Mouse (Mus musculus) liver, embryonic 11.5 days (tissue): ENCODE results near the gene Pcca. TPM values are rescaled to one million over a fixed set of nuclear protein-coding genes. Genes with fewer than 3 reads are reported as not detected.

Experiments
- ATAC-seq: fragments of 200-750 bp; cut with Nextera tagmentation; replicated peaks from 2 replicates; pipeline ENCODE4 v1.8.0; 2017; ENCODE audit warnings: moderate number of reproducible peaks, mild to moderate bottlenecking, moderate TSS enrichment, moderate library complexity; ENCODE audit not compliant: low FRiP score
- DNase-seq: peaks from one replicate; pipeline ENCODE4 v3.0.0-alpha.2; 2017; ENCODE audit warnings: low spot score
- H3K27ac ChIP-seq: fragments of 300-500 bp; sonication (generic); 2 replicates; pipeline ENCODE4 v1.5.1; 2014; ENCODE audit warnings: mild to moderate bottlenecking, low read depth, low read length, control low read depth
- H3K27me3 ChIP-seq: fragments of 300-500 bp; sonication (generic); replicated peaks from 2 replicates; pipeline ENCODE4 v1.6.1; 2014; ENCODE audit warnings: low read length, mixed read lengths; ENCODE audit not compliant: control insufficient read depth, insufficient read depth
- H3K36me3 ChIP-seq: fragments of 300-500 bp; sonication (generic); 2 replicates; pipeline ENCODE4 v1.6.1; 2014; ENCODE audit warnings: mild to moderate bottlenecking, low read length, moderate library complexity, mixed read lengths; ENCODE audit not compliant: control insufficient read depth, insufficient read depth
- H3K4me1 ChIP-seq: fragments of 300-500 bp; sonication (generic); replicated peaks from 2 replicates; pipeline ENCODE4 v1.6.1; 2014; ENCODE audit warnings: low read length, mixed read lengths; ENCODE audit not compliant: control insufficient read depth, insufficient read depth
- H3K4me2 ChIP-seq: fragments of 300-500 bp; sonication (generic); 2 replicates; pipeline ENCODE4 v1.6.1; 2014; ENCODE audit warnings: mild to moderate bottlenecking, control low read depth, moderate library complexity
- H3K4me3 ChIP-seq: fragments of 300-500 bp; sonication (generic); 2 replicates; pipeline ENCODE4 v1.5.1; 2014; ENCODE audit warnings: low read depth, low read length, control low read depth
- H3K9ac ChIP-seq: fragments of 300-500 bp; sonication (generic); 2 replicates; pipeline ENCODE4 v1.6.1; 2014; ENCODE audit warnings: low read depth, low read length, control low read depth
- H3K9me3 ChIP-seq: fragments of 300-500 bp; sonication (generic); 2 replicates; pipeline ENCODE4 v1.6.1; 2016; ENCODE audit warnings: low read length, inconsistent platforms, mixed read lengths; ENCODE audit not compliant: control insufficient read depth
- WGBS: fragments of 180-500 bp; shearing (Covaris S2); extraction: QIAGEN DNeasy Blood & Tissue Kit; methylation state at CpG from one replicate; pipeline ENCODE4 v1.1.7; 2014; 5-methylcytosine and 5-hydroxymethylcytosine counted together
- polyA plus RNA-seq: library from polyadenylated mRNA; unstranded; fragments of >200 nt; fragmentation: Nextera tagmentation; extraction: Ambion mirVana; gene quantifications from 2 replicates; pipeline ENCODE4 v1.2.1, GENCODE M21; 2014

The Pcca gene
- polyA plus RNA-seq, 1 experiment from 2014 or later = 18.1 TPM

- Histone ChIP-seq H3K9ac (no peak overlapping the region), H3K36me3 (no peaks in the 10 kb centered on the region), H3K4me3 (no peak overlapping the region), H3K27ac (no peak overlapping the region), H3K4me1 (no peaks in the 10 kb centered on the region), H3K9me3 (peaks cover 3% of the 10 kb centered on the region; the same call in 1 of the 2 replicates), H3K27me3 (no peaks in the 10 kb centered on the region), H3K4me2 (no peak overlapping the region)
- WGBS = 78% methylated on average over 13 of the region's 13 CpGs
- DNase-seq (no peak), ATAC-seq (no peak)
Measured at GRCm38 (mm10) chr14:122755559-122755958, 221.4 kb downstream of the Pcca start.

- H3K36me3 ChIP-seq = no peaks in the 10 kb centered on the region
- H3K9me3 ChIP-seq = no peaks in the 10 kb centered on the region
- H3K4me1 ChIP-seq = no peaks in the 10 kb centered on the region
- 94% methylated on average over 1 of the region's 1 CpGs for WGBS
- no peak overlapping the region for H3K27ac ChIP-seq
- no peak overlapping the region for H3K4me2 ChIP-seq
- no peak for ATAC-seq
- H3K27me3 ChIP-seq = no peaks in the 10 kb centered on the region
- H3K9ac ChIP-seq = no peak overlapping the region
- H3K4me3 ChIP-seq = no peak overlapping the region
- DNase-seq = no peak
Measured at GRCm38 (mm10) chr14:122756671-122757070, 222.5 kb downstream of the Pcca start.

GRCm38 (mm10) chr14:122759890-122760289 lies 225.8 kb downstream of the Pcca start:
- ATAC-seq (no peak), DNase-seq (no peak)
- Histone ChIP-seq H3K9me3 (no peaks in the 10 kb centered on the region), H3K4me3 (no peak overlapping the region), H3K4me2 (no peak overlapping the region), H3K27me3 (no peaks in the 10 kb centered on the region), H3K9ac (no peak overlapping the region), H3K36me3 (no peaks in the 10 kb centered on the region), H3K4me1 (no peaks in the 10 kb centered on the region), H3K27ac (no peak overlapping the region)
- 66% methylated on average over 3 of the region's 3 CpGs for WGBS

GRCm38 (mm10) chr14:122760803-122761202 lies 226.7 kb downstream of the Pcca start:
- ATAC-seq (no peak), DNase-seq (no peak)
- H3K4me2 ChIP-seq = no peak overlapping the region
- H3K4me1 ChIP-seq = no peaks in the 10 kb centered on the region
- no peak overlapping the region for H3K27ac ChIP-seq
- H3K27me3 ChIP-seq = no peaks in the 10 kb centered on the region
- H3K36me3 ChIP-seq = no peaks in the 10 kb centered on the region
- H3K4me3 ChIP-seq = no peak overlapping the region
- H3K9ac ChIP-seq = no peak overlapping the region
- H3K9me3 ChIP-seq = no peaks in the 10 kb centered on the region

- Histone ChIP-seq H3K9ac (no peak overlapping the region), H3K4me1 (peaks cover 8% of the 10 kb centered on the region)
- no peak for DNase-seq
Measured at GRCm38 (mm10) chr14:122762603-122763002, 228.5 kb downstream of the Pcca start.

GRCm38 (mm10) chr14:122765951-122766350 lies 231.8 kb downstream of the Pcca start:
- no peak overlapping the region for H3K4me2 ChIP-seq
- no peaks in the 10 kb centered on the region for H3K36me3 ChIP-seq
- no peaks in the 10 kb centered on the region for H3K9me3 ChIP-seq
- DNase-seq (no peak), ATAC-seq (no peak)
- no peak overlapping the region for H3K27ac ChIP-seq
- WGBS = 41% methylated on average over 2 of the region's 2 CpGs
- H3K4me3 ChIP-seq = no peak overlapping the region
- H3K4me1 ChIP-seq = peaks cover 8% of the 10 kb centered on the region
- H3K27me3 ChIP-seq = no peaks in the 10 kb centered on the region
- no peak overlapping the region for H3K9ac ChIP-seq

More at GRCm38 (mm10) chr14:122762603-122763002, 228.5 kb downstream of the Pcca start:
- H3K9me3 ChIP-seq = no peaks in the 10 kb centered on the region
- no peak for ATAC-seq
- H3K36me3 ChIP-seq = no peaks in the 10 kb centered on the region
- H3K4me3 ChIP-seq = no peak overlapping the region
- H3K4me2 ChIP-seq = no peak overlapping the region
- no peak overlapping the region for H3K27ac ChIP-seq
- no peaks in the 10 kb centered on the region for H3K27me3 ChIP-seq

- no peak overlapping the region for H3K4me3 ChIP-seq
- H3K9me3 ChIP-seq = no peaks in the 10 kb centered on the region
- ATAC-seq = 0 out of 2 replicates have a peak, but pooled peaks have one; percentile 47
- no peak overlapping the region for H3K27ac ChIP-seq
- 55% methylated on average over 5 of the region's 5 CpGs for WGBS
- no peak for DNase-seq
- no peak overlapping the region for H3K4me2 ChIP-seq
- H3K27me3 ChIP-seq = no peaks in the 10 kb centered on the region
- H3K9ac ChIP-seq = no peak overlapping the region
- peaks cover 8% of the 10 kb centered on the region for H3K4me1 ChIP-seq
- no peaks in the 10 kb centered on the region for H3K36me3 ChIP-seq
Measured at GRCm38 (mm10) chr14:122766448-122766847, 232.3 kb downstream of the Pcca start.

- WGBS = 78% methylated on average over 4 of the region's 4 CpGs
- no peak overlapping the region for H3K27ac ChIP-seq
- H3K9me3 ChIP-seq = no peaks in the 10 kb centered on the region
- no peaks in the 10 kb centered on the region for H3K4me1 ChIP-seq
- H3K36me3 ChIP-seq = no peaks in the 10 kb centered on the region
- no peak overlapping the region for H3K4me2 ChIP-seq
- H3K4me3 ChIP-seq = no peak overlapping the region
- H3K9ac ChIP-seq = no peak overlapping the region
- ATAC-seq (no peak), DNase-seq (no peak)
- no peaks in the 10 kb centered on the region for H3K27me3 ChIP-seq
Measured at GRCm38 (mm10) chr14:122784701-122785100, 250.6 kb downstream of the Pcca start.

GRCm38 (mm10) chr14:122788199-122788598 lies 254.1 kb downstream of the Pcca start:
- H3K27me3 ChIP-seq = no peaks in the 10 kb centered on the region
- H3K36me3 ChIP-seq = no peaks in the 10 kb centered on the region
- no peak overlapping the region for H3K27ac ChIP-seq
- DNase-seq (no peak), ATAC-seq (no peak)
- H3K4me3 ChIP-seq = no peak overlapping the region
- H3K9ac ChIP-seq = no peak overlapping the region
- 42% methylated on average over 2 of the region's 2 CpGs for WGBS
- H3K4me2 ChIP-seq = no peak overlapping the region
- no peaks in the 10 kb centered on the region for H3K4me1 ChIP-seq
- H3K9me3 ChIP-seq = no peaks in the 10 kb centered on the region
